Mouse (Mus musculus) ES-Bruce4 (cell line): ENCODE measurements at regions not wholly inside any gene's neighbourhood (a gene's known extent, or its start where the extent isn't known, plus 50 kb on each side); places are given as distances from the start of the nearest gene placed in this dataset.

Experiments
- H3K27ac ChIP-seq: 2 replicates; pipeline ENCODE4 v1.5.1; 2012; ENCODE audit warnings: low read length, inconsistent platforms; ENCODE audit not compliant: insufficient read depth
- H3K27me3 ChIP-seq: 2 replicates; pipeline ENCODE4 v1.6.1; 2012; ENCODE audit warnings: mild to moderate bottlenecking, low read length, inconsistent platforms; ENCODE audit not compliant: control insufficient read depth, poor library complexity, insufficient read depth, severe bottlenecking
- H3K36me3 ChIP-seq: 2 replicates; pipeline ENCODE4 v1.6.1; 2012; ENCODE audit warnings: inconsistent platforms, mild to moderate bottlenecking, low read length, moderate library complexity; ENCODE audit not compliant: control insufficient read depth, poor library complexity, insufficient read depth, severe bottlenecking
- H3K4me1 ChIP-seq: one replicate; pipeline ENCODE4 v1.8.1; 2011; ENCODE audit warnings: low read length; ENCODE audit not compliant: control insufficient read depth, insufficient read depth
- H3K4me3 ChIP-seq: 2 replicates; pipeline ENCODE4 v1.5.1; 2011; ENCODE audit warnings: low read depth, mild to moderate bottlenecking, low read length
- H3K9ac ChIP-seq: 2 replicates; pipeline ENCODE4 v1.6.1; 2012; ENCODE audit warnings: low read depth, mild to moderate bottlenecking, inconsistent platforms; ENCODE audit not compliant: poor library complexity, severe bottlenecking
- H3K9me3 ChIP-seq: replicated peaks from 2 replicates; pipeline ENCODE4 v1.6.1; 2012; ENCODE audit warnings: mild to moderate bottlenecking, low read length, inconsistent platforms; ENCODE audit not compliant: control insufficient read depth, poor library complexity, insufficient read depth, severe bottlenecking
- CTCF ChIP-seq: IDR thresholded peaks from one replicate; pipeline ENCODE4 v1.8.1; 2011; ENCODE audit warnings: low read depth, low read length
- EP300 ChIP-seq: IDR thresholded peaks from 2 replicates; pipeline ENCODE4 v1.6.1; 2011; ENCODE audit warnings: low read depth, low read length; ENCODE audit not compliant: insufficient read depth
- POLR2A ChIP-seq: IDR thresholded peaks from one replicate; pipeline ENCODE4 v1.8.1; 2011; ENCODE audit warnings: low read length; ENCODE audit not compliant: insufficient read depth

DNA sequence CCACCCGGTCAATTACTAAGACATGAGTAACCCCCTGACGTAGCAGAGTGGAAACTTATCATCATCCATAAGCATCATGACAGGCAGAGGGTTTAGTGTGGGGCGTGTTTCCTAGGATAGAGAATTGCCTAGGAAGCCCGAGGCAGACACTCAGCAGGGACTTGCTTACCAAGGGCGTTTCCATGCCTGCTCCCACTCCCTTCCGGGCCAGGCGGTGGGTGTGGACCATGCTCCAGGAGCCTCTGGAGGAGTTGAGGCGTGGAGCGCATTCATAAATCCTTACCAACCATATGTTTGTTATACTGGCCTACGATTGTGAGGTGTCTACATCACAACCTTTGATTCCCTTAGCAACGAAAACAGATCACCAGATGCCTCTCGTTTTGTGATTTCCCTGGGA lies 368.2 kb downstream of the Etnk1 start:
- Histone ChIP-seq H3K36me3 (no peaks in the 10 kb centered on the region), H3K9ac (no peak overlapping the region), H3K27me3 (no peaks in the 10 kb centered on the region; the same call in 1 of the 2 replicates), H3K9me3 (no peaks in the 10 kb centered on the region), H3K4me3 (no peak overlapping the region), H3K27ac (no peak overlapping the region), H3K4me1 (no peaks in the 10 kb centered on the region)
- TF ChIP-seq POLR2A (no peak), CTCF (no peak), EP300 (no peak)

DNA sequence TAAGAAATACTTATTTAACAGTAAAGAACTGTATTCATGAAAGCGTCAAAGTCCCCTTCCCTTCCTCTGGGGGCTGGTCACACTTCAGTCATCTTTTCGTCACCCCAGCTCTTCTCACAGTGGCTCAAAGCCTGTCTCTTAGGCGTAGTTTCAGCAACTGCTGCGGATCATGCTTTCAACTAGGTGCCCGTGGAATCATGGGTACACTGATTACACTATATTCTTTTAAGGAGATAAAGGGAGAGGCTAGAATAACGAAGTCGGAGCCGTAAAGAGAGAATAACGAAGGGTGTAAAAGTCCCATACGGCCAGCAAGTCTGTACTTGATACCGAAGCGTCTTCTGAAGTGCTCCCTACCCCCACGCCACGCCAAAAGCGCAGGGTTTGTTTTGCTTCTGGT lies 368.7 kb downstream of the Etnk1 start:
- no peaks in the 10 kb centered on the region for H3K4me1 ChIP-seq
- H3K27ac ChIP-seq = no peak overlapping the region
- H3K36me3 ChIP-seq = no peaks in the 10 kb centered on the region

DNA sequence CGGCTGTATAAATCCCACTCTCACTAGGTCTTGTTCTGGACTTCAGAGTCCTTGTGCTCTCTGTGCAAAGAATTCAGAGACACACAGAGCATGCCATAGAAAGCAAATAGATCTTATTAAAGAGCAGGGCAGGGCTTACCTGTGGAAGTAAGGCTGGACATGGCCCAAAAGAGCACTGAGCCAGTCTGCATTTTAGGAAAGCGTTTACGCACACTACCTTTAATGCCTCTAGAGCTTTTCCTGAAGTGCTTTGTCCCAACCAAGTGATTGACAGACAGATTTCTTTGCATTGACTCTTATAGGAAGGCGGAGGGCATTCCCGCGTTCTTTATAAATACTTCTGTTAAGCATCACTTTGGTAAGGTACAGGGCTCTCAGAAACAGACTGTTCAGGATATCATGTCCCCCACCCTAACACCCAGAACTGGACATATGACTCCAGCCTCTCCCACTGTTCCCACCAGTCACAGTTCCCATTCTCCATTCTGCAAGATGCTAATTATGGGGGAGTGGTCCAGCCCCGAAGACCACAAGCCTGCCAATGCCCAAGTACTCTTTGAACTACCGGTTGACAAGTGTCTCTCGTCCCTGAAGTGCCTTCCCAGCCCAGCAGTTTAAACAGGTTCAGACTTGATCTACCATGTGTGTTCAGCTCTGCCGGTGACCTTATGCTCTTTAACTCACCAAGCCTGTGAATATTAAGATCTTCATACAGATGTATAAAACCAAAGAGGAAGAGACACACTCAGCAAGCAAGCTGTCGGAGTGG lies 369.7 kb downstream of the Etnk1 start:
- Histone ChIP-seq H3K4me3 (no peak overlapping the region), H3K9me3 (no peaks in the 10 kb centered on the region), H3K27ac (no peak overlapping the region), H3K4me1 (no peaks in the 10 kb centered on the region), H3K27me3 (no peaks in the 10 kb centered on the region; the same call in 1 of the 2 replicates), H3K36me3 (no peaks in the 10 kb centered on the region), H3K9ac (no peak overlapping the region)
- no peak for TF ChIP-seq EP300
- TF ChIP-seq CTCF = no peak
- TF ChIP-seq POLR2A = no peak

More for the DNA sequence above, 368.7 kb downstream of the Etnk1 start:
- TF ChIP-seq EP300 = no peak
- TF ChIP-seq CTCF = no peak
- no peak for TF ChIP-seq POLR2A
- Histone ChIP-seq H3K4me3 (no peak overlapping the region), H3K9me3 (no peaks in the 10 kb centered on the region), H3K27me3 (no peaks in the 10 kb centered on the region; the same call in 1 of the 2 replicates), H3K9ac (no peak overlapping the region)

DNA sequence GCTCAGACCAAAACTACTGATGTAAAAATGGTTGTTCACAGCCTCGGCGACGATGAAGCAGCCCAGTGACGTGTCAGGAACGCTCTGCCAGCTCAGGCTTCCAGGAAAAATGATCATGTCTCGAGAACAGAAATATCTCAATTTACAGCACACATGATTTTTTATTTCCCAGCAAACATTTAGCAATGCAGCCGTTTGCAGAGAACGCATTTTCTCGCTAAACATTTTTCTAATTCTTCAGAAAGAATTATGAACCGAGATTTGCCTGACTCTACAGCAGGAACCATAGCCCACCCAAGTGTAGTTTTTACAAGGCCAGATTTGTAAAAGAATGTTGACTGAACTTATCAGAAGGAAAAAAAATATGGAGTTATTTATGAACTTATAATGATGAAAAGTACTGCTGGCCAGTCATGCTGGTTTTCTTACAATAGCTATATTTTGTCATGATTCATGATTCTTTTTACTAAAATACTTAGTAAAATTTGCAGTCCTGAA lies 380.4 kb downstream of the Etnk1 start:
- H3K9ac ChIP-seq = no peak overlapping the region
- H3K27ac ChIP-seq = no peak overlapping the region
- TF ChIP-seq CTCF = no peak
- TF ChIP-seq EP300 = no peak
- no peak for TF ChIP-seq POLR2A
- H3K9me3 ChIP-seq = no peaks in the 10 kb centered on the region
- no peak overlapping the region for H3K4me3 ChIP-seq
- H3K27me3 ChIP-seq = no peaks in the 10 kb centered on the region
- no peaks in the 10 kb centered on the region for H3K4me1 ChIP-seq
- no peaks in the 10 kb centered on the region for H3K36me3 ChIP-seq

DNA sequence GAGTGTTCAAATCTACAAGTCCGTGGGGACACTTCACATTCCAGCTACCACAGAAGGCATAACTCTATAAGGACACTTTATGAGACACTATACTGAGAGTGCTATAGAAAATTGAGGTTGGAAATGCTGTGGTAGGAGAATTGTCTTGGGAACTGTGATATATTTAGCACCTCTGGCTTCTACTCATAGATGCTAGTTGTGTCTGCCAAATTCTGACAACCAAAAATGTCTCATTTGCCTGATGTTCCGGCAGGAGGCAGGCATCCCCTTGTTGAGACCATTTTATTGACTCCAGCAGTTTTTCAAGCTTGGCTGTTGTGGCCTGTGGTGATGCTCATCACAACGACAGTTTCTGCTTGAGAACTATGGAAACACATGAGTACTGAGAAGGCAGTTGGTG lies 387.9 kb downstream of the Etnk1 start:
- Histone ChIP-seq H3K27me3 (no peaks in the 10 kb centered on the region), H3K4me3 (no peak overlapping the region), H3K9ac (no peak overlapping the region), H3K9me3 (no peaks in the 10 kb centered on the region), H3K4me1 (no peaks in the 10 kb centered on the region), H3K27ac (no peak overlapping the region), H3K36me3 (no peaks in the 10 kb centered on the region)
- no peak for TF ChIP-seq POLR2A
- no peak for TF ChIP-seq EP300
- TF ChIP-seq CTCF = no peak

DNA sequence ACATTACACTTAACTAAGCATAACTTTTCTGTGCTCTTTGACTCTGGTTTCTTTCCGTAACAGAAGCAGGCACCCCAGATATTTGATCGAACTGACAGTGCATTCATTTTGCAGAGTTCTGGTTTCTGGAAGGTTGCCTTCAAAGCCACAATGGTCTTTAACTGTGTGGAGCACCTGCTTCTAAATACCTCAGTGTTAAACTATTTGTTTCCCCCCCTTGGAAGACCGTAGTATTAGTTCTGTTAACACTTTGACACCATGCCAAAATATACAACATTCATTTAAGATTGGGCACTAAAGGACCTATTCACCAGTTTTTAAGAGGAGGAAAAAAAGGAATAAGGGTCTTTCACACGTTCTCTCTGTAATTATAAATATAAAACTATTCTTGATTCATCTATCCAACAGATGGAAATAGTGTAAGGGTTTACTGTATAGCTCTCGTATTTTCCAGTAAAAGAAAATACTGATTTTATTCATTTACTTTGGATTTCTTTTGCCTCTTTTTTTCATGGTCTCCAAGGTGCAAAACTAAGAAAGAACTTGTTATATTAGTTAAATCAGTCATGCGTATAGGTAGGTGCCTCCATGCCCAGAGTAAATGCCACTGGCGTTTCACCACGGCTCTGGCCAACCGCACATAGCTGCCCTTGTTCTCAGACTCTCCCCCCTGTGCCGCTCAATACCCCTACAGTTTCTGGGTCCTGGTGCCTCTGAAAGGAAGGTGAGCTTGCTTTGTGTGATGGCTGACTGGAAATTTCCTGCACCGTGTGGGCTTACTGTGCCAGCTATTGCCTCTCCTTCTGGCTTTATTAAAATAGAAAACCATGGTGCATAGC lies 391.2 kb downstream of the Etnk1 start:
- Histone ChIP-seq H3K4me1 (no peaks in the 10 kb centered on the region), H3K9ac (no peak overlapping the region), H3K27ac (no peak overlapping the region), H3K36me3 (no peaks in the 10 kb centered on the region), H3K27me3 (no peaks in the 10 kb centered on the region), H3K9me3 (no peaks in the 10 kb centered on the region), H3K4me3 (no peak overlapping the region)
- no peak for TF ChIP-seq EP300
- no peak for TF ChIP-seq CTCF
- TF ChIP-seq POLR2A = no peak
